Mouse (Mus musculus): ENCODE data around the gene Foxj1. TPM values are rescaled to one million over a fixed set of nuclear protein-coding genes. Genes with fewer than 3 reads are reported as not detected.

Foxj1 gene
- total RNA-seq, 2 experiments from 2014 or later = 0.23 TPM; not detected in 1

DNA sequence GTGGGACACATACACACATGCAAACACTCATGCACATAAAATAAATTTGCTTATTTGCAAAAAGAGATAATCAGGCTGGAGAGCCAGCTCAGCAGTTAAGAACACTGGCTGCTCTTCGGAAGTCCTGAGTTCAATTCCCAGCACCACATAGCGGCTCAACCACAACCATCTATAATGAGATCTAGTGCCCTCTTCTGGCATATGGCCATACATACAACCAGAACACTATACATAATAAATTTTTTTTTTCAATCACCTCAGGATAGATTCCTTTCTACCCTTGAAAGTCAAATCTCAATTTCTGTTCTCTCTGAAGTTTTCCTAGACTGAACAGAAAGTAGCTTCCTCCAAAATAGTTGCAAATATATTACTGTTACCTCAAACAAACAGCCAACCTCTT lies 29.8 kb downstream of the Foxj1 start:
- no peak for DNase-seq

- no peak for DNase-seq
Measured at GRCm38 (mm10) chr11:116298621-116299020, 36.6 kb downstream of the Foxj1 start.

GRCm38 (mm10) chr11:116298221-116298620 lies 37.0 kb downstream of the Foxj1 start:
- no peak for DNase-seq

DNA sequence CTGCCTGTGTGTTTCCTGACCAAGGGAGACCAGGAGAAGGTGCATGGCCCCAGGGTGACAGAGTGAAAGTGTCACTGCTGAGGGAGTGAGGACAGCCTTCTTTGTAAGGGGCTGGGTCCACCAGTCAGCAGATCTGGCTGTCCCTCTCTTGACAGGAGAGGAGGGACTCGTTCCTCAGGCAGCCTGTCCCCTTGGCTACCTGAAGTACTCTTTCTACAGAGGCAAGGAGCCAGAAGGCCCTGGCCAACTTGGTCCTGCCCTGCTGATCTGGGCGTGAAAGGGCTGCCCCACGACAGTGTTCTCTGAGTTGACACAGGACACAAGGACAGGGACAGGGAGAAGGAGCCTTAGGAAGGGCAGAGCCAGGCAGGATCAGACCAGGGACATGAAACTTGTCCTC lies 38.2 kb downstream of the Foxj1 start:
- DNase-seq = no peak

DNA sequence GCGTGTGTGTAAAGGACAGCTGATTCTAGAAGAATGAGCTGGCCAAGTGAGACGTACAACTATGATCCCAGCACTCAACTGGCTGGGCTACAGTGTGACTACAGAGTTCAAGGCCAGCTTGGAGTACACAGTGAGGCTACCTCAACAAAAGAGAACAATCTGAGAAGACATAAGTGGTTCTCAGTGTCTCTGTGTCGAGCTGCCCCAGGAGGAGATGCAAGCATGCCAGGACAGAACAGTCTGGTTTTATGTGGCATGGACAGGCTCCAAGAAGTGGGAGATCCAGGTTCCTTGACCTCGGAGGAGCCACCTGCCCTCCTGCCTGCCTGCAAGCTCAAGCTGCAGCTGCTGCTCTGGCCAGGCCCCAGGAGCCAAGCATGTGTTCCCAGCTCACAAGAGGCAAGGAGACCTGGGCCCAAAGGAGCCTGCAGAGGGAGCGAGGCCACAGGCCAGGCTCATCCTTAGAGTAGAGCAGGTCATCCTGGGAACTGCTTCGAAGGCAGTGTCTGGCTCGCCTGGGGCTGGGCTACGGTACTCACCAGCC lies 38.9 kb downstream of the Foxj1 start:
- no peak for DNase-seq

- DNase-seq = peak; percentile 72
Measured at GRCm38 (mm10) chr11:116294319-116294718, 40.9 kb downstream of the Foxj1 start.

DNA sequence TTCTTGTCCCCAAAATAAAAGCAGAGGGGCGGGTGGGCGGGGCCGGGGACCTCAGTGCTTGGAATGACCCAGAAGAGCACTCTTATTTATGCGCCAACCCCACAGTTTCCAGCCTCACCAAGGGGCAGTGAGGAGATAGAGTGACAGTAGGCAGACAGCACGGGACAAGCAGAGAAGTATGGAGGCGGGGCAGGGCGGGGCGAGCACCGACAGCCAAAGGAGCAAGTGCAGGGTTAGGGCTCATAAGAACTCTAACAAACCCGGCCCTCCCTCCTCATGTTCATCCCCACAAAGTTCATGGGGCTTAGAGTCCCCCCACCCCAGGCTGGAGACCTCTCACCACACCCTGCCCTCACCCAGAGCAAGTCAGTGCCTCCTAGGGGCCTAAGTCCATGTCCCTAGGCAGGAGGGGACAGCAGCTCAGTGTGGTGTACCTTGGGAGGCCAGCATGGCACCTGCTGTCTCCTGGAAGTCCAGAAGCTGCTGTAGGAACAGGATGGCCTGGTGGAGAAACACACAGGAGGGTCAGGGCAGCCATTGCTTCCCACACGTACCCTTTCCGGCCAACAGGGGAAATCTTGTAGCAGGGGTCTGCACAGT lies 41.6 kb downstream of the Foxj1 start:
- DNase-seq = no peak

GRCm38 (mm10) chr11:116292401-116292800 lies 42.8 kb downstream of the Foxj1 start:
- DNase-seq = no peak

DNA sequence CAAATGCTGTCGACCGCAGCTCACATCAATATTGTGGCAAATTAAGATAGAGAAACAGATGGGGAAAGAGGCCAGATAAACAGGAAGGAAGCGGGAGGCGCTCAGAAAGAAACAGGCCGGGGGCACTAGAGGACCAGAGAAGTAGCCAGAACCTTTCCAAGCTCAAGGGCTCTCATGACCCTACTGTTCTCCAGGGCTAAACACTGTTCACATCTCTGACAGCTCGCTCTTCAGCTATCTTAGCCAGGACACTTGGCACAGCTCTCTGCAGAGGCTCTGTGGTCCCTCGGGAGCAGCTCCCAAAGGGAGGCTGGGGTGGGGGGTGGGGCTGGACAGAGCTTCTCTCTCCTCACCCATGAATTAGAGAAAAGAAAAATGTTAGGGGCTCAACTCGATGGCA lies 44.6 kb downstream of the Foxj1 start:
- DNase-seq = no peak

- DNase-seq = no peak
Measured at GRCm38 (mm10) chr11:116287351-116287750, 47.8 kb downstream of the Foxj1 start.

- peak; percentile 48 for DNase-seq
Measured at GRCm38 (mm10) chr11:116285770-116286191, 49.4 kb downstream of the Foxj1 start.

- no peak for DNase-seq
Measured at GRCm38 (mm10) chr11:116283982-116284381, 51.2 kb downstream of the Foxj1 start.

GRCm38 (mm10) chr11:116282912-116283521 lies 52.2 kb downstream of the Foxj1 start:
- no peak for DNase-seq

GRCm38 (mm10) chr11:116282089-116282488 lies 53.1 kb downstream of the Foxj1 start:
- DNase-seq = no peak

- DNase-seq = no peak
Measured at GRCm38 (mm10) chr11:116281671-116282070, 53.5 kb downstream of the Foxj1 start.

DNA sequence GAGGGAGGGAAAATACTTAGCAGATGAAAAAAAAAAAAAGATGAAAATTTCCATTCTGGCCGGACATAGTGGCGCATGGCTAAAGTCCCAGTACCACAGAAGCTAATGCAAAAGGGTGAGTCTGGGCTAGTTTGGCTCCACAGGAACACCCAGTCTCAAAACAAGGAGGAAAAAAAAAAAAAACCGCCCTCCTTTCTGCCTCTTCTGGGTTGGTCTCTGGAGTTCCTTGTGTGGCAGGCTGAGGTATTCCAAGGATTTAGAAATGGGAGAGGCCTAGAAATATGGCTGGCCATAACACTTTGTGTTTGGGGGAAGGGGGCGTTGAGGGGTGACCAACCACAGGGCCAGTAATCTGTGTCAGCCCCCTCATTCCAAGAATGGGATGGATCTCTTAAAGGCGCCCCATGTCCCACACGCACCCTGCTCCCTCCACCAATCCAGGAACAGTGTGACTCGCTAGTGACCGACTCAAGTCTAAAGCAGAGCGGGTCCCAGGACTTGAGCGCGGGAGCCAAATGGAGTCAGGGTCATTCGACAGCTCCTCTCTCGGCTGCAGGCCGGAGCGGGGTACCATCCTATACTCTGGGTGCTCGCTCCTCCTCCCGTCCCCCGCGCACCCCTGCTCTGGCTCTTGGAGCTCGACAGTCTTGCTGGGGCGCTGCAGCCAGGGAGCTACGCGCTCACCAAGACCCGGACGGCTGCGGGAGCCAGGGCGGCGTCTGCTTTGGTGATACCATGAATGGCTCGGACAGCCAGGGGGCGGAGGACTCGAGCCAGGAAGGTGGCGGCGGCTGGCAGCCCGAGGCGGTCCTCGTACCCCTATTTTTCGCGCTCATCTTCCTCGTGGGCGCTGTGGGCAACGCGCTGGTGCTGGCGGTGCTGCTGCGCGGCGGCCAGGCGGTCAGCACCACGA lies 54.2 kb downstream of the Foxj1 start, which contains the start of gene Galr2:
Gene Galr2 (plus strand): TSS at position 189 of the 913 bp plus-strand sequence.
- DNase-seq = no peak

Other genes with a start within 250 kb of the Foxj1 start
- 100 to 1,000 TPM; 107 TPM for gene Wbp2, start 248.4 kb downstream of the Foxj1 start, total RNA-seq (2021)
- gene Trim47, start 208.2 kb downstream of the Foxj1 start, total RNA-seq (2021) = 10 to 100 TPM; 47.1 to 50.9 TPM
- gene Trim65, start 204.3 kb downstream of the Foxj1 start, total RNA-seq (2021) = 1 to 10 TPM; 4.3 to 4.8 TPM
- gene Mrpl38, start 196.5 kb downstream of the Foxj1 start, total RNA-seq (2021) = 10 to 100 TPM; 52.5 to 55.3 TPM
- gene Fbf1, start 167.2 kb downstream of the Foxj1 start, total RNA-seq (2021) = 10 to 100 TPM; 20.2 to 21.5 TPM
- 10 to 100 TPM; 32.7 to 39.6 TPM for gene Ten1, start 136.5 kb downstream of the Foxj1 start, total RNA-seq (2021)
- 10 to 100 TPM; 70.3 to 73.3 TPM for gene Acox1, start 136.4 kb downstream of the Foxj1 start, total RNA-seq (2021)
- gene Evpl, start 97.3 kb downstream of the Foxj1 start, total RNA-seq (2021) = 1 to 10 TPM; 1.2 to 1.6 TPM
- gene Srp68, start 61.2 kb downstream of the Foxj1 start, total RNA-seq (2021) = 10 to 100 TPM; 60.5 to 61.7 TPM
- not detected for gene Galr2, start 54.5 kb downstream of the Foxj1 start, total RNA-seq (2021)
- 10 to 100 TPM; 54.0 to 62.6 TPM for gene Exoc7, start 28.2 kb downstream of the Foxj1 start, total RNA-seq (2021)
- gene Rnf157, start 77.6 kb upstream of the Foxj1 start, total RNA-seq (2021) = 10 to 100 TPM; 11.9 to 12.4 TPM
- gene Ubald2, start 98.7 kb upstream of the Foxj1 start, total RNA-seq (2021) = 10 to 100 TPM; 52.8 to 55.5 TPM
- under 1 TPM in 1 of 2 experiments, not detected in 1; 0.05 TPM for gene Qrich2, start 130.8 kb upstream of the Foxj1 start, total RNA-seq (2021)
- gene Prpsap1, start 158.8 kb upstream of the Foxj1 start, total RNA-seq (2021) = 10 to 100 TPM; 53.6 to 55.5 TPM
- 1 to 10 TPM; 4.6 to 5.1 TPM for gene Sphk1, start 195.5 kb upstream of the Foxj1 start, total RNA-seq (2021)
- gene Ube2o, start 246.0 kb upstream of the Foxj1 start, total RNA-seq (2021) = 10 to 100 TPM; 29.1 to 33.8 TPM

Measured in heart, postnatal 4 days (tissue).